Mouse (Mus musculus): ENCODE data around the gene Pnpla8.

DNA sequence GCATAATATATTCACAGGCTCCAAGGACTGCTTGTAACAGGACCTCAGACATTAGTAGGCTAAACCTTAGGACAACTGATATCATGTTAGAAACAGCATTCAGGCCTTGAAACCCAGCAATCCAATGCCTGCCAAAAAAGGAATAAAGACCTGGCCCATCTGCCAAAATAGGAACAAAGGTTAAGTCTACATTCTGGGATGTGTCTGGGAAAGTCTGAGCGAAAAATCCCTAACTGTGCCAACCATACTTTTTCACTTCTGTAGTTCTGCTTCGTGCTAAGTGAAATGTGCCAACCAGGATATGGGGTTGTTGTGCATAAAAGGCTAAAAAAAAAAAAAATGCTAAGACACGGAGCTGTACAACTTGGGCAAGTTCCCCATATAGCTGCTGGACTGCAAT, 44.5 kb downstream of the Pnpla8 start:
- TF ChIP-seq CTCF (IDR thresholded peaks at IDR 0.05; ENCODE audit: borderline replicate concordance, insufficient read depth, low read length) (no peak), POLR2A (IDR thresholded peaks at IDR 0.05; ENCODE audit: low read depth, low read length) (no peak)
